Mouse (Mus musculus): ENCODE measurements around the gene Hdhd3.

Gene Hdhd3

GRCm38 (mm10) chr4:62503374-62503970, at the start of gene Hdhd3:
Hdhd3 (minus strand) TSS chr4:62503467.
- DNase-seq (ENCODE audit: low spot score in 2 of 2), result no peak

DNA sequence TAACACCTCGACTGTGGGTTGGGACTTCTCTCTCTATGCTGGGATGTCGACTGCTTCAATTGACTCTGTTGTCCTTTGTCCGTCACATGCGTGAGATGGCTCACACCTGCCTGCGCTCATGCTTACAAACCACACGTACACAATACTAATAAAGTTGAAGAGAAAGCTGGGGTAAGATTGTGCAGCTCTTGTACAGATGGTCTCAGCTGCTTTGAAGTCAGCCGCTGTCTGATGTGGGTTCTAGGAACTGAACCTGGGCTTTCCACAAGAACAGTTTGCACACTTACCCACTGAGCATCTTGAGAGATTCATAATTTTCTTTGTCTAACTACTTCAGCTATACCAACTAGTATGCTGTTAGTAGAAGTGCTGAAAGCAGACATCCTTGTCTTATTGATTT, 48.7 kb upstream of the Hdhd3 start:
- DNase-seq (ENCODE audit: low spot score in 2 of 2), result no peak

- no peak for DNase-seq (ENCODE audit: low spot score in 2 of 2)
Measured at GRCm38 (mm10) chr4:62544801-62545200, 41.5 kb upstream of the Hdhd3 start.

- DNase-seq (ENCODE audit: low spot score in 2 of 2), result no peak
Measured at GRCm38 (mm10) chr4:62543782-62544181, 40.5 kb upstream of the Hdhd3 start.

GRCm38 (mm10) chr4:62541802-62542201, 38.5 kb upstream of the Hdhd3 start:
- DNase-seq (ENCODE audit: low spot score in 2 of 2), result no peak

GRCm38 (mm10) chr4:62533729-62534128, 30.5 kb upstream of the Hdhd3 start:
- DNase-seq (ENCODE audit: low spot score in 2 of 2), result no peak

- DNase-seq (ENCODE audit: low spot score in 2 of 2), result no peak
Measured at GRCm38 (mm10) chr4:62527655-62528054, 24.4 kb upstream of the Hdhd3 start.

- no peak for DNase-seq (ENCODE audit: low spot score in 2 of 2)
Measured at GRCm38 (mm10) chr4:62526256-62526655, 23.0 kb upstream of the Hdhd3 start.

- no peak for DNase-seq (ENCODE audit: low spot score in 2 of 2)
Measured at GRCm38 (mm10) chr4:62525489-62525811, 22.2 kb upstream of the Hdhd3 start.

DNA sequence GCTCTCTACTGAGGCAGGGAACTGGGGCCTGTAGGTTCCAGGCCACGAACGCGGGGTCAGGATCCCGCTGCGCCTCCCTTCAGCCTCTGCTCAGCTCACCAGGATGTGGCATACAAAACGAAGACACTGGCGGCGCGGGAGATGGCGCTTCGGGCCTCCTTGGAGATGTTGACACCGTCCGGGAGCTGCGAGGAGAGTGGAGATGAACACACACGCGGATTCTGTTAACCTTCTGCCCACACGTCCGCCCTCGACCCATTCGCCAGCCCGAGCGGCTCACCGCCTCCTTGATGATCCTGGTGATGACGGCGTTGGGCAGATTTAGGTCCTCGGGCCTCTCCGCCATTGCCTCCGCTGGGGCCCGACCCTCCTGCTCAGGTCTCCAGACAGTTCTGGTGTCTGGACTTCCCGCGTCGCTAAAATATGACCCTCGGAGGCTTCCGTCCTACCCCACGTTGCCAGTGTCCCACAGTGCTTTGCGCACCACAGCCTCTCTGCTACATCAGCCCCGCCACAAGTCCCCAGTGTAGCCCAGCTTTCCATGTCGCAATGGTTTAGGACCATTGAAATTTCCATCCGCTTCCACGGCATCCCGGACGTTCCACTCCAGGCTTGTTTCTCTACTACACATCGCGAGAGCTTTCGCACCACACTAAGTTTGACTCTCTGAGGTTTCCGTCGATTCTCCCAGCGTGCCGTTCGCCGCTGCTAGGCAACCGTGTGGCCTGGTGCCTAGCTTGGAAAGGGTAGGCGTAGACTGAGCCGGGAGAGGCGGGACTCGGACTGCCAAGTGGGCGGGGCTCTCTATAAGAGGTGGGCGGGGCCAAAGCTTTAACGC, 21.6 kb upstream of the Hdhd3 start, which contains the start of the genes Pole3 and 4933430I17Rik:
Pole3 (minus strand) TSS at position 418 of the 838 bp plus-strand sequence.
4933430I17Rik (plus strand) TSS at position 719 of the 838 bp plus-strand sequence.
- DNase-seq (ENCODE audit: low spot score in 2 of 2), result peak; percentile 97

DNA sequence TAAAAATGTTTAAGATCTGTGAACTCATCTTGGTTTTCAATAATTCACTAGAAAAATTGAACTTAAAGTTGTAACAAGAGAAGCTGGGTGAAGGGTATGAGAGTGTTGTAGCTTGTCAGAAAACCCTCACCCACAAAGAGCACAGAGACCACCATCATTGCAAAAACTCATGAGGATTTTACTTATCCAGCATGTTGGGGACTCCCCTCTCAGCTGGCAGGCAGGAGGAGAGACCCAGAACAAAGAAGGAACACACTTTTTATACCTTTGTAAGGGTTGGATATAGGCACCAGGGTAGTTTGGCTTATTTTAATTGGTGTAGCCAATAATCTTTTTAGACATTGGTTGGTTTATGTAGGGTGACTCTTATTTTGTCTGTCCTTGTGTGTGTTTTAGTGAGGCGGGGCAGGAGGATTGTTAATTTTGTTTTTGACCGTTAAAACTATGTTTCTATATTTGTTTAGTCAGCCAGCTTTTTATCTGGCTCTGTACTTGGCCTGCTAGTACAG, 17.7 kb upstream of the Hdhd3 start:
- no peak for DNase-seq (ENCODE audit: low spot score in 2 of 2)

GRCm38 (mm10) chr4:62519849-62520233, 16.6 kb upstream of the Hdhd3 start, which contains the start of gene Alad:
Alad (minus strand) TSS chr4:62519918.
- peak; percentile 86 to 88 for DNase-seq (ENCODE audit: low spot score in 2 of 2)

GRCm38 (mm10) chr4:62519122-62519848, 16.0 kb upstream of the Hdhd3 start:
- DNase-seq (ENCODE audit: low spot score in 2 of 2), result peak in 1 of 2 experiments; percentile 38

GRCm38 (mm10) chr4:62518416-62519121, 15.3 kb upstream of the Hdhd3 start:
- peak; percentile 42 to 54 for DNase-seq (ENCODE audit: low spot score in 2 of 2)

DNA sequence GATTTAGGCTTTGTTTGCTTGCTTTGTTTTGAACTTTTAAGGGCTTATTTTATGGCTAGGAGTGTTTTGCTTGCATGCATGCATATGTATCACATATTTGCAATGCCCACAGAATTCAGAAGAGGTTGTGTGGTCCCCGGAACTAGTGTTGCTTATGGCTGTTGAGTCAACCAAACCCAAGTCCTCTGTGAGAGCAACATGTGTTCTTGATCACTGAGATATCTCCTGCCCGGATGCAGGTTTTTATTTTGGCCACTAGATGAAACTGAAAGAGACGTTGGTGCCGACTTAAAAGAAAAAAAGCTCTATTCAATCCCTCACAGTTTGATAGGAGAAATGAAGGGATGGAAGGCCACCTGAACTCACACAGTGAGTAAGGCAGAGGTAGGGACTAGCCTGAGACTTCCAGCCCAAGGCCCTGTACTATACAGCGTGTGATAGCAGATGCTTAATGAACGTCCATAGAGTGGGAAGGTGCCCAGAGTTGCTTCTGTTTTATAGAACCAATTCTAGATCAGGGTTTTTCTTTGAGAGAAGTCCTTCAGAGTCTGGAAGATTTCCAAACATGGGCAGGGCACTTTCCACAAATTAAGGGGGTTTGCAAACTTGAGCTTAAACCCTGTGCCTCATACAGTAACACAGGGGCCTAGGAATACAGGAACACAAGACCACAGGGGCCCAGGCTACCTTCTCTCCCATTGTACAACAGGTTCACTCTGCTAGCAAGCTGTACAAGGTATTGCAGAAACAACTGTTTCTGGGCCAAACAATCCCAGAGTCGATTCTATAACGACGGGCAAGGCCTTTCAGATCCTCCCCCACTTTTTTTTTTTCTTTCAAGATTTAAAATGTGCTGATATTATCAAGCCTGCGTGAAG, 14.5 kb upstream of the Hdhd3 start:
- DNase-seq (ENCODE audit: low spot score in 2 of 2), result peak; percentile 23 to 41

DNA sequence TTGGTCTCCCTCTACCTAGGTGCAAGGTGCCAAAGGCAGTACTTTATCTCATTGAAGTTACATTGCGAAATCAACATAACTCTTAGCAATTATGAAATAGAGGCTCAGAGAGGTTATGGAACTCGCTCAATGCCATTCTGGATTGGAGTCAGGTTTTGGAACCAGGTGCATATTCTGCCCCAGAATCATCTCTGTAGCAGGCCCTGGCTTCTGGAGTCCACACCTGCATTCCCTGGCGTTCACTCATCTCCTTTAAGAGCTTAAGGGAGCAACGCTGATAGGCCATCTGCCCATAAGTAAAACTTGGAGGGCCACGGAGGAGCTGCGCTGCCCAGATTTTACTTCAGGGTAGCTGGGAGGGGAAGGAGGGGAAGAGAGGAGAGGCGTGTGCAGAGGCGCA, 13.8 kb upstream of the Hdhd3 start:
- DNase-seq (ENCODE audit: low spot score in 2 of 2), result peak; percentile 38 to 52

- DNase-seq (ENCODE audit: low spot score in 2 of 2), result peak; percentile 71 to 85
Measured at GRCm38 (mm10) chr4:62516579-62516978, 13.3 kb upstream of the Hdhd3 start.

GRCm38 (mm10) chr4:62516079-62516478, 12.8 kb upstream of the Hdhd3 start:
- DNase-seq (ENCODE audit: low spot score in 2 of 2), result peak in 1 of 2 experiments; percentile 60

DNA sequence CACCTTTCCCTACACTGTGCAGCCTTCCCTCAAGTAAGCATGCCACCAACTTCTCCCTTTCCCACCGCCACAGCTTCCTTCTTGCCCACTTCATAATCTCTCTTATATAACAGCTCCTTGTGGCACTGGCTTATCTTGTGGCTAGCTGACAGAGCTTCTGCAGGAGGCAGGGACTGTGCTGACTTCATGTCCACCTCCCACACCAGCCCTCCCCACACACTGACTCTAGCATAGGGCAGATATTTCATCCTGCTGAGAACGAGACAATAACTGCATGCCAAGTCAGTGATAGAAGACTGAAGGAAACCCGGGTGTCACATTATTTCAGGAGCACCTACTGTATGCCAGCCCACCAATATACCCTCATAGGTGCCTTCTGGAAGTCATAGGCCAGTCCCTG, 12.2 kb upstream of the Hdhd3 start:
- peak in 1 of 2 experiments; percentile 56 for DNase-seq (ENCODE audit: low spot score in 2 of 2)

DNA sequence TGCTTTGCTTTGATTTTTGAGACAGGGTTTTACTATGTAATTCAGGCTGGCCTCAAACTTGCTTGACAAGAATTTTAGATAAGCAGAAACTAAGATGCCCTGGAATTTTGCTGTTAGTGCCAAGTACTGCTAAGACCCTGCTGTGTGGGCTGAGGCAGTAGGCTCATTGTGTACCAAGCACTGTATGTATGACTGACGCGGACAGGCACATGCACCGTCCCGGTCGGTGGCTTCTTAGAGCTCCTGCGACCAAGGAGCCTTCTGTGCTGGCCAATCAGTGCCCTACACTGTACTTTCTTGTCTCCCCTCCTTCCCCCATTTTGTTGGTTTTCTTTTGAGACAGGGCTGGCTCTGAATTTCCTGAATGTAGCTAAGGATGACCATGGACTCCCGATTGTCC, 11.7 kb upstream of the Hdhd3 start:
- DNase-seq (ENCODE audit: low spot score in 2 of 2), result no peak
